Mouse (Mus musculus) neural tube, embryonic 10.5 days (tissue): ENCODE measurements at regions not wholly inside any gene's neighbourhood (a gene's known extent, or its start where the extent isn't known, plus 50 kb on each side); places are given as distances from the start of the nearest gene placed in this dataset.

Experiments
- DNase-seq: peaks from one replicate; pipeline ENCODE4 v3.0.0-alpha.2; 2017; ENCODE audit warnings: low spot score; ENCODE audit errors: extremely low spot score

- no peak for DNase-seq
Observed at GRCm38 (mm10) chr4:87501791-87502190, 271.5 kb upstream of the Slc24a2 start.

- no peak for DNase-seq
Observed at GRCm38 (mm10) chr4:87500441-87500840, 270.2 kb upstream of the Slc24a2 start.

- no peak for DNase-seq
Observed at GRCm38 (mm10) chr4:87487798-87488197, 257.5 kb upstream of the Slc24a2 start.

GRCm38 (mm10) chr4:87475537-87475936 lies 245.3 kb upstream of the Slc24a2 start:
- no peak for DNase-seq

- DNase-seq = no peak
Observed at GRCm38 (mm10) chr4:87473331-87474039, 243.2 kb upstream of the Slc24a2 start.

- DNase-seq = no peak
Observed at GRCm38 (mm10) chr4:87472787-87473186, 242.5 kb upstream of the Slc24a2 start.

GRCm38 (mm10) chr4:87471385-87471784 lies 241.1 kb upstream of the Slc24a2 start:
- DNase-seq = no peak

GRCm38 (mm10) chr4:87467600-87467999 lies 237.3 kb upstream of the Slc24a2 start:
- no peak for DNase-seq

- DNase-seq = no peak
Observed at GRCm38 (mm10) chr4:87467018-87467417, 236.7 kb upstream of the Slc24a2 start.

GRCm38 (mm10) chr4:87461181-87461912 lies 231.1 kb upstream of the Slc24a2 start:
- DNase-seq = no peak

- no peak for DNase-seq
Observed at GRCm38 (mm10) chr4:87455863-87456578, 225.7 kb upstream of the Slc24a2 start.

GRCm38 (mm10) chr4:87452122-87452521 lies 221.8 kb upstream of the Slc24a2 start:
- no peak for DNase-seq

GRCm38 (mm10) chr4:87451251-87451650 lies 221.0 kb upstream of the Slc24a2 start:
- no peak for DNase-seq

GRCm38 (mm10) chr4:87448338-87448737 lies 218.1 kb upstream of the Slc24a2 start:
- DNase-seq = no peak

- no peak for DNase-seq
Observed at GRCm38 (mm10) chr4:87446856-87447255, 216.6 kb upstream of the Slc24a2 start.

- no peak for DNase-seq
Observed at GRCm38 (mm10) chr4:87434136-87434535, 203.9 kb upstream of the Slc24a2 start.

GRCm38 (mm10) chr4:87428374-87428773 lies 198.1 kb upstream of the Slc24a2 start:
- DNase-seq = no peak

GRCm38 (mm10) chr4:87424066-87424465 lies 193.8 kb upstream of the Slc24a2 start:
- no peak for DNase-seq

- no peak for DNase-seq
Observed at GRCm38 (mm10) chr4:87422588-87422987, 192.3 kb upstream of the Slc24a2 start.

- no peak for DNase-seq
Observed at GRCm38 (mm10) chr4:87403354-87403753, 173.1 kb upstream of the Slc24a2 start.

- DNase-seq = no peak
Observed at GRCm38 (mm10) chr4:87402173-87402556, 171.9 kb upstream of the Slc24a2 start.
